Mouse (Mus musculus): Measurements from ENCODE around the gene Pigq. TPM values are rescaled to one million over a fixed set of nuclear protein-coding genes. Genes with fewer than 3 reads are reported as not detected.

Gene Pigq
- 70.8 TPM for polyA plus RNA-seq (2015; fragmentation: Illumina TruSeq; extraction: RNeasy Lipid Tissue Mini Kit (QIAGEN cat#74804); ENCODE audit: insufficient read depth, low replicate concordance)

GRCm38 (mm10) chr17:25944366-25945163, at the start of gene Pigq, which contains the start of gene Nhlrc4:
Gene Pigq (minus strand): TSS chr17:25944936.
Gene Nhlrc4 (minus strand): TSS chr17:25944961.

GRCm38 (mm10) chr17:25985306-25986294, 40.9 kb upstream of the Pigq start, which contains the start of gene Capn15:
Gene Capn15 (minus strand): TSS chr17:25985796.

GRCm38 (mm10) chr17:25951803-25952623, 7.3 kb upstream of the Pigq start, which contains the start of gene A930017K11Rik:
Gene A930017K11Rik (minus strand): TSS chr17:25952565.

GRCm38 (mm10) chr17:25919144-25919785, 25.5 kb downstream of the Pigq start, which contains the start of gene Rab40c:
Gene Rab40c (minus strand): TSS chr17:25919727.

GRCm38 (mm10) chr17:25880196-25880910, 64.4 kb downstream of the Pigq start, which contains the start of gene Wfikkn1:
Gene Wfikkn1 (minus strand): TSS chr17:25880858.

Other genes starting within 250 kb of the Pigq start
- gene Gng13, start 227.8 kb downstream of the Pigq start, polyA plus RNA-seq (2015; fragmentation: Illumina TruSeq; extraction: RNeasy Lipid Tissue Mini Kit (QIAGEN cat#74804); ENCODE audit: insufficient read depth, low replicate concordance): not detected
- 3.2 TPM for gene Chtf18, start 217.5 kb downstream of the Pigq start, polyA plus RNA-seq (2015; fragmentation: Illumina TruSeq; extraction: RNeasy Lipid Tissue Mini Kit (QIAGEN cat#74804); ENCODE audit: insufficient read depth, low replicate concordance)
- 1.5 TPM for gene Rpusd1, start 217.3 kb downstream of the Pigq start, polyA plus RNA-seq (2015; fragmentation: Illumina TruSeq; extraction: RNeasy Lipid Tissue Mini Kit (QIAGEN cat#74804); ENCODE audit: insufficient read depth, low replicate concordance)
- not detected for gene Mslnl, start 208.9 kb downstream of the Pigq start, polyA plus RNA-seq (2015; fragmentation: Illumina TruSeq; extraction: RNeasy Lipid Tissue Mini Kit (QIAGEN cat#74804); ENCODE audit: insufficient read depth, low replicate concordance)
- gene Msln, start 190.6 kb downstream of the Pigq start, polyA plus RNA-seq (2015; fragmentation: Illumina TruSeq; extraction: RNeasy Lipid Tissue Mini Kit (QIAGEN cat#74804); ENCODE audit: insufficient read depth, low replicate concordance): 1.9 TPM
- gene Narfl, start 171.2 kb downstream of the Pigq start, polyA plus RNA-seq (2015; fragmentation: Illumina TruSeq; extraction: RNeasy Lipid Tissue Mini Kit (QIAGEN cat#74804); ENCODE audit: insufficient read depth, low replicate concordance): 15.2 TPM
- gene Haghl, start 159.3 kb downstream of the Pigq start, polyA plus RNA-seq (2015; fragmentation: Illumina TruSeq; extraction: RNeasy Lipid Tissue Mini Kit (QIAGEN cat#74804); ENCODE audit: insufficient read depth, low replicate concordance): 7.3 TPM
- not detected for gene Ccdc78, start 158.4 kb downstream of the Pigq start, polyA plus RNA-seq (2015; fragmentation: Illumina TruSeq; extraction: RNeasy Lipid Tissue Mini Kit (QIAGEN cat#74804); ENCODE audit: insufficient read depth, low replicate concordance)
- gene Fam173a, start 152.0 kb downstream of the Pigq start, polyA plus RNA-seq (2015; fragmentation: Illumina TruSeq; extraction: RNeasy Lipid Tissue Mini Kit (QIAGEN cat#74804); ENCODE audit: insufficient read depth, low replicate concordance): 19.6 TPM
- not detected for gene AC134908.4, start 149.3 kb downstream of the Pigq start, polyA plus RNA-seq (2015; fragmentation: Illumina TruSeq; extraction: RNeasy Lipid Tissue Mini Kit (QIAGEN cat#74804); ENCODE audit: insufficient read depth, low replicate concordance)
- gene Metrn, start 147.8 kb downstream of the Pigq start, polyA plus RNA-seq (2015; fragmentation: Illumina TruSeq; extraction: RNeasy Lipid Tissue Mini Kit (QIAGEN cat#74804); ENCODE audit: insufficient read depth, low replicate concordance): 2.4 TPM
- gene Fbxl16, start 135.9 kb downstream of the Pigq start, polyA plus RNA-seq (2015; fragmentation: Illumina TruSeq; extraction: RNeasy Lipid Tissue Mini Kit (QIAGEN cat#74804); ENCODE audit: insufficient read depth, low replicate concordance): 0.46 TPM
- 7.8 TPM for gene Wdr24, start 121.3 kb downstream of the Pigq start, polyA plus RNA-seq (2015; fragmentation: Illumina TruSeq; extraction: RNeasy Lipid Tissue Mini Kit (QIAGEN cat#74804); ENCODE audit: insufficient read depth, low replicate concordance)
- gene Jmjd8, start 116.1 kb downstream of the Pigq start, polyA plus RNA-seq (2015; fragmentation: Illumina TruSeq; extraction: RNeasy Lipid Tissue Mini Kit (QIAGEN cat#74804); ENCODE audit: insufficient read depth, low replicate concordance): 21.8 TPM
- gene Stub1, start 111.5 kb downstream of the Pigq start, polyA plus RNA-seq (2015; fragmentation: Illumina TruSeq; extraction: RNeasy Lipid Tissue Mini Kit (QIAGEN cat#74804); ENCODE audit: insufficient read depth, low replicate concordance): 41.4 TPM
- gene Rhbdl1, start 107.6 kb downstream of the Pigq start, polyA plus RNA-seq (2015; fragmentation: Illumina TruSeq; extraction: RNeasy Lipid Tissue Mini Kit (QIAGEN cat#74804); ENCODE audit: insufficient read depth, low replicate concordance): not detected
- 0.30 TPM for gene Gm20683, start 103.2 kb downstream of the Pigq start, polyA plus RNA-seq (2015; fragmentation: Illumina TruSeq; extraction: RNeasy Lipid Tissue Mini Kit (QIAGEN cat#74804); ENCODE audit: insufficient read depth, low replicate concordance)
- 38.1 TPM for gene Rhot2, start 100.1 kb downstream of the Pigq start, polyA plus RNA-seq (2015; fragmentation: Illumina TruSeq; extraction: RNeasy Lipid Tissue Mini Kit (QIAGEN cat#74804); ENCODE audit: insufficient read depth, low replicate concordance)
- gene Wdr90, start 83.4 kb downstream of the Pigq start, polyA plus RNA-seq (2015; fragmentation: Illumina TruSeq; extraction: RNeasy Lipid Tissue Mini Kit (QIAGEN cat#74804); ENCODE audit: insufficient read depth, low replicate concordance): 9.6 TPM
- gene Mcrip2, start 76.2 kb downstream of the Pigq start, polyA plus RNA-seq (2015; fragmentation: Illumina TruSeq; extraction: RNeasy Lipid Tissue Mini Kit (QIAGEN cat#74804); ENCODE audit: insufficient read depth, low replicate concordance): 1.4 TPM
- 14.3 TPM for gene Mettl26, start 69.9 kb downstream of the Pigq start, polyA plus RNA-seq (2015; fragmentation: Illumina TruSeq; extraction: RNeasy Lipid Tissue Mini Kit (QIAGEN cat#74804); ENCODE audit: insufficient read depth, low replicate concordance)
- gene Wfikkn1, start 64.1 kb downstream of the Pigq start, polyA plus RNA-seq (2015; fragmentation: Illumina TruSeq; extraction: RNeasy Lipid Tissue Mini Kit (QIAGEN cat#74804); ENCODE audit: insufficient read depth, low replicate concordance): 0.21 TPM
- 10.4 TPM for gene Rab40c, start 25.2 kb downstream of the Pigq start, polyA plus RNA-seq (2015; fragmentation: Illumina TruSeq; extraction: RNeasy Lipid Tissue Mini Kit (QIAGEN cat#74804); ENCODE audit: insufficient read depth, low replicate concordance)
- gene Nhlrc4, start within 50 bp of the Pigq start, polyA plus RNA-seq (2015; fragmentation: Illumina TruSeq; extraction: RNeasy Lipid Tissue Mini Kit (QIAGEN cat#74804); ENCODE audit: insufficient read depth, low replicate concordance): 0.28 TPM
- gene A930017K11Rik, start 7.6 kb upstream of the Pigq start, polyA plus RNA-seq (2015; fragmentation: Illumina TruSeq; extraction: RNeasy Lipid Tissue Mini Kit (QIAGEN cat#74804); ENCODE audit: insufficient read depth, low replicate concordance): not detected
- 5.8 TPM for gene Capn15, start 40.9 kb upstream of the Pigq start, polyA plus RNA-seq (2015; fragmentation: Illumina TruSeq; extraction: RNeasy Lipid Tissue Mini Kit (QIAGEN cat#74804); ENCODE audit: insufficient read depth, low replicate concordance)
- gene Rab11fip3, start 124.6 kb upstream of the Pigq start, polyA plus RNA-seq (2015; fragmentation: Illumina TruSeq; extraction: RNeasy Lipid Tissue Mini Kit (QIAGEN cat#74804); ENCODE audit: insufficient read depth, low replicate concordance): 6.5 TPM
- gene Decr2, start 145.4 kb upstream of the Pigq start, polyA plus RNA-seq (2015; fragmentation: Illumina TruSeq; extraction: RNeasy Lipid Tissue Mini Kit (QIAGEN cat#74804); ENCODE audit: insufficient read depth, low replicate concordance): 13.1 TPM
- gene Nme4, start 150.7 kb upstream of the Pigq start, polyA plus RNA-seq (2015; fragmentation: Illumina TruSeq; extraction: RNeasy Lipid Tissue Mini Kit (QIAGEN cat#74804); ENCODE audit: insufficient read depth, low replicate concordance): 4.7 TPM
- gene Tmem8, start 168.4 kb upstream of the Pigq start, polyA plus RNA-seq (2015; fragmentation: Illumina TruSeq; extraction: RNeasy Lipid Tissue Mini Kit (QIAGEN cat#74804); ENCODE audit: insufficient read depth, low replicate concordance): 14.4 TPM
- gene Mrpl28, start 178.6 kb upstream of the Pigq start, polyA plus RNA-seq (2015; fragmentation: Illumina TruSeq; extraction: RNeasy Lipid Tissue Mini Kit (QIAGEN cat#74804); ENCODE audit: insufficient read depth, low replicate concordance): 29.7 TPM
- 47.8 TPM for gene Axin1, start 193.8 kb upstream of the Pigq start, polyA plus RNA-seq (2015; fragmentation: Illumina TruSeq; extraction: RNeasy Lipid Tissue Mini Kit (QIAGEN cat#74804); ENCODE audit: insufficient read depth, low replicate concordance)